Mouse (Mus musculus) MEL (cell line): ENCODE data around the gene Adamts14. TPM values are rescaled to one million over a fixed set of nuclear protein-coding genes. Genes with fewer than 3 reads are reported as not detected.

Experiments
- DNase-seq: peaks from one replicate; pipeline ENCODE4 v3.0.0; 2011; ENCODE audit warnings: low read depth, low spot score
- H3K27ac ChIP-seq: 2 replicates; pipeline ENCODE4 v1.5.1; 2012; ENCODE audit warnings: low read depth, mild to moderate bottlenecking, control low read depth, low read length, moderate library complexity; ENCODE audit not compliant: control insufficient read depth
- H3K27me3 ChIP-seq, 2 experiments: fragments of 150-350 bp in 1 of 2; sonication (generic) in 1 of 2; 2 replicates each; pipeline ENCODE4 v1.6.1; 2012; ENCODE audit warnings: low read length in 2 of 2, mild to moderate bottlenecking in 2 of 2, improper control_type of control experiment in 1 of 2, moderate library complexity in 1 of 2; ENCODE audit not compliant: insufficient read depth in 2 of 2, control insufficient read depth in 1 of 2
- H3K36me3 ChIP-seq, 2 experiments: 2 replicates each; pipeline ENCODE4 v1.6.1; 2012 to 2014; ENCODE audit warnings: low read length in 2 of 2, improper control_type of control experiment in 1 of 2, inconsistent platforms in 1 of 2, mild to moderate bottlenecking in 1 of 2; ENCODE audit not compliant: insufficient read depth in 2 of 2, control insufficient read depth in 1 of 2
- H3K4me1 ChIP-seq, 2 experiments: fragments of 150-350 bp in 1 of 2; sonication (generic) in 1 of 2; 2 replicates each; pipeline ENCODE4 v1.6.1; 2012; ENCODE audit warnings: low read length in 2 of 2, improper control_type of control experiment in 1 of 2, mild to moderate bottlenecking in 1 of 2; ENCODE audit not compliant: insufficient read depth in 2 of 2, control insufficient read depth in 1 of 2
- H3K4me3 ChIP-seq, 2 experiments: fragments of 150-350 bp in 1 of 2; sonication (generic) in 1 of 2; 2 replicates each; pipeline ENCODE4 v1.5.1; 2012; ENCODE audit warnings: low read depth in 2 of 2, low read length in 2 of 2, mild to moderate bottlenecking in 2 of 2, moderate library complexity in 2 of 2, control low read depth in 1 of 2, improper control_type of control experiment in 1 of 2; ENCODE audit not compliant: control insufficient read depth in 1 of 2, insufficient read depth in 1 of 2
- H3K79me2 ChIP-seq: 2 replicates; pipeline ENCODE4 v1.6.1; 2012; ENCODE audit warnings: mild to moderate bottlenecking, low read length, moderate library complexity; ENCODE audit not compliant: control insufficient read depth, poor library complexity, insufficient read depth
- H3K9ac ChIP-seq: 2 replicates; pipeline ENCODE4 v1.6.1; 2012; ENCODE audit warnings: low read depth, mild to moderate bottlenecking, control low read depth, low read length, moderate library complexity; ENCODE audit not compliant: control insufficient read depth, poor library complexity, severe bottlenecking
- H3K9me3 ChIP-seq: fragments of 150-350 bp; sonication (generic); replicated peaks from 2 replicates; pipeline ENCODE4 v1.6.1; 2012; ENCODE audit warnings: mild to moderate bottlenecking, low read length, improper control_type of control experiment, moderate library complexity; ENCODE audit not compliant: insufficient read depth
- CTCF ChIP-seq, 3 experiments: IDR thresholded peaks in 2 of 3; conservative IDR thresholded peaks in 1 of 3; 2 replicates each; pipeline ENCODE4 v1.5.1; 2011 to 2012; ENCODE audit warnings: low read length in 3 of 3, low read depth in 2 of 3, mild to moderate bottlenecking in 2 of 3, improper control_type of control experiment in 1 of 3, inconsistent platforms in 1 of 3, mixed read lengths in 1 of 3, moderate library complexity in 1 of 3; ENCODE audit not compliant: control insufficient read depth in 1 of 3, insufficient read depth in 1 of 3, poor library complexity in 1 of 3, severe bottlenecking in 1 of 3
- E2F4 ChIP-seq: IDR thresholded peaks from 2 replicates; pipeline ENCODE4 v1.6.1; 2011; ENCODE audit warnings: low read depth, low read length, improper control_type of control experiment, borderline replicate concordance
- EP300 ChIP-seq, 2 experiments: IDR thresholded peaks; 2 replicates each; pipeline ENCODE4 v1.6.1; 2011; ENCODE audit warnings: improper control_type of control experiment in 2 of 2, low read length in 2 of 2, low read depth in 1 of 2, mild to moderate bottlenecking in 1 of 2
- ETS1 ChIP-seq: IDR thresholded peaks from 2 replicates; pipeline ENCODE4 v1.6.1; 2012; ENCODE audit warnings: low read depth, mild to moderate bottlenecking, inconsistent platforms, low read length, improper control_type of control experiment, moderate library complexity
- GABPA ChIP-seq: IDR thresholded peaks from 2 replicates; pipeline ENCODE4 v1.6.1; 2012; ENCODE audit warnings: low read depth, mild to moderate bottlenecking, inconsistent platforms, low read length, improper control_type of control experiment, moderate library complexity
- MAFK ChIP-seq: IDR thresholded peaks from 2 replicates; pipeline ENCODE4 v1.6.1; 2011; ENCODE audit warnings: low read depth, mild to moderate bottlenecking, low read length, improper control_type of control experiment, borderline replicate concordance
- MAX ChIP-seq: IDR thresholded peaks from 2 replicates; pipeline ENCODE4 v1.6.1; 2011; ENCODE audit warnings: low read length, improper control_type of control experiment
- MAZ ChIP-seq: IDR thresholded peaks from 2 replicates; pipeline ENCODE4 v1.6.1; 2012; ENCODE audit warnings: low read depth, mild to moderate bottlenecking, inconsistent platforms, low read length, improper control_type of control experiment
- MEF2A ChIP-seq: IDR thresholded peaks from 2 replicates; pipeline ENCODE4 v1.6.1; 2014; ENCODE audit warnings: low read depth, mild to moderate bottlenecking, inconsistent platforms, low read length, improper control_type of control experiment; ENCODE audit not compliant: poor library complexity, insufficient replicate concordance, severe bottlenecking; ENCODE audit errors: extremely low read depth
- MYB ChIP-seq: IDR thresholded peaks from 2 replicates; pipeline ENCODE4 v1.6.1; 2011; ENCODE audit warnings: mild to moderate bottlenecking, low read depth, low read length, improper control_type of control experiment
- NELFE ChIP-seq: IDR thresholded peaks from 2 replicates; pipeline ENCODE4 v1.6.1; 2011; ENCODE audit warnings: low read depth, low read length, improper control_type of control experiment
- RAD21 ChIP-seq: IDR thresholded peaks from 2 replicates; pipeline ENCODE4 v1.6.1; 2011; ENCODE audit warnings: mild to moderate bottlenecking, low read depth, low read length, improper control_type of control experiment
- RCOR1 ChIP-seq: IDR thresholded peaks from 2 replicates; pipeline ENCODE4 v1.6.1; 2012; ENCODE audit warnings: low read depth, mild to moderate bottlenecking, inconsistent platforms, low read length, improper control_type of control experiment
- SIN3A ChIP-seq: IDR thresholded peaks from 2 replicates; pipeline ENCODE4 v1.6.1; 2012; ENCODE audit warnings: low read length, improper control_type of control experiment, inconsistent platforms
- TBP ChIP-seq: IDR thresholded peaks from 2 replicates; pipeline ENCODE4 v1.8.0; 2011; ENCODE audit warnings: low read depth, low read length, improper control_type of control experiment
- TCF12 ChIP-seq: IDR thresholded peaks from 2 replicates; pipeline ENCODE4 v1.6.1; 2014; ENCODE audit warnings: low read depth, mild to moderate bottlenecking, inconsistent platforms, low read length, improper control_type of control experiment, moderate library complexity
- USF2 ChIP-seq, 2 experiments: IDR thresholded peaks; 2 replicates each; pipeline ENCODE4 v1.6.1; 2011 to 2012; ENCODE audit warnings: improper control_type of control experiment in 2 of 2, low read length in 2 of 2, borderline replicate concordance in 1 of 2, inconsistent platforms in 1 of 2, low read depth in 1 of 2, mild to moderate bottlenecking in 1 of 2; ENCODE audit not compliant: insufficient read depth in 1 of 2
- ZKSCAN1 ChIP-seq: IDR thresholded peaks from 2 replicates; pipeline ENCODE4 v1.6.1; 2012; ENCODE audit warnings: low read depth, mild to moderate bottlenecking, inconsistent platforms, low read length, improper control_type of control experiment, moderate library complexity
- ZNF384 ChIP-seq: IDR thresholded peaks from 2 replicates; pipeline ENCODE4 v1.6.1; 2012; ENCODE audit warnings: low read depth, mild to moderate bottlenecking, inconsistent platforms, low read length, improper control_type of control experiment
- polyA plus RNA-seq, 2 experiments: library from polyadenylated mRNA; stranded (reverse) in 1 of 2; unstranded in 1 of 2; fragments of >175 nt in 1 of 2; fragments of >200 nt in 1 of 2; gene quantifications; 2 replicates each; pipeline versions ENCODE4 v1.2.1 to v1.2.4; 2012; ENCODE audit warnings: low replicate concordance in 2 of 2, low read depth in 1 of 2; ENCODE audit not compliant: insufficient read length in 2 of 2, insufficient read depth in 1 of 2, missing spikeins in 1 of 2
- total RNA-seq: library from RNA; depleted of rRNA; stranded (reverse); fragments of 300-350 nt; gene quantifications from 2 replicates; pipeline ENCODE4 v1.2.3, GENCODE M21; 2012

Gene Adamts14
- total and polyA plus RNA-seq, 3 experiments = not detected

DNA sequence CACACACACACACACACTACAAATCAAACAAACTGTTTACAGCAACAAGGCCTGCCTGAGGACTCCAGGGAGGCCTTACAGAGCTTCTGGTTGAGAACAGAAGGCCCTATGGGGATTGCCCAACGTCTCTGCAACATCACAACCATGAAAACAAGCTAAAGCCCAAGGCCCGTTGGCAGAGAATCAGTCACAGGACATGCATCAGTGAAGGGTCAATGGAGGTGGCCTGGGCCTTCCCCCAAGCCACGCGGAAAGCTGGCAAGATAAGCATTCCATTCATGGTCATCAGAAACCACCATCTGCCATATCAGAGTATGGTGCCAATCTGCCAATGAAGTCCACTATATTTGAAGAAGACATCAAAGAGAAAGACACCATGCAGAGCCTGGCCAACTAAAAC, 112.6 kb downstream of the Adamts14 start:
- no peak overlapping the region for H3K4me3 ChIP-seq
- H3K9ac ChIP-seq = no peak overlapping the region
- H3K36me3 ChIP-seq = no peaks in the 10 kb centered on the region
- H3K9me3 ChIP-seq = no peaks in the 10 kb centered on the region
- no peaks in the 10 kb centered on the region for H3K79me2 ChIP-seq
- TF ChIP-seq ZKSCAN1 (no peak), MAX (no peak), CTCF (IDR thresholded peaks at IDR 0.05 in 2 of 3, conservative IDR thresholded peaks at IDR 0.05 in 1 of 3; ENCODE audit: control insufficient read depth in 1 of 3, insufficient read depth in 1 of 3, low read depth in 2 of 3, low read length in 3 of 3, poor library complexity in 1 of 3, severe bottlenecking in 1 of 3) (no peak)
- peaks cover 0 to 1% of the 10 kb centered on the region in 2 experiments; a peak in 1 of 4 replicates for H3K4me1 ChIP-seq
- DNase-seq = no peak
- no peaks in the 10 kb centered on the region; a peak in 1 of 4 replicates for H3K27me3 ChIP-seq
- no peak overlapping the region for H3K27ac ChIP-seq

DNA sequence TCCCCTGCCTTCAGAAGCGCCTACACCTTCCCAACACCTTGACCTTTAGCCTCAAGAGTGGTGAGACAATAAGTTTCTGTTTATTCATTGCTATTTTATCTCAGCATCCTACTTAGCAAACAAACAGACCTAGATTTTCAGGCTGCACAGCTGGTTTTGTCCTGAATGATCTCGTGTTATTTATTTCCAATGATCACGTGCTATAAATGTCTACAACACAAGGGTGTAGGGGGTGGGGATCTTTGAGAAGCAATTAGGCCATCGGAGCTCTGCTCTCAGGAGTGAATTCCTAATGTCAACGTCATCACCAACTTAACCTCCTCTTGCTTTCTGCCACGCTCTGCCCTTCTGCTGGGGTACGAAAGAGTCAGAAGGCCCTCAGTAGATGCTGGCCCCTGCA, 113.1 kb downstream of the Adamts14 start:
- no peaks in the 10 kb centered on the region; a peak in 1 of 4 replicates for H3K27me3 ChIP-seq
- TF ChIP-seq MAFK (no peak), ETS1 (no peak), USF2 (IDR thresholded peaks at IDR 0.05; ENCODE audit: borderline replicate concordance in 1 of 2, insufficient read depth in 1 of 2, low read depth in 1 of 2, low read length in 2 of 2) (no peak)

DNA sequence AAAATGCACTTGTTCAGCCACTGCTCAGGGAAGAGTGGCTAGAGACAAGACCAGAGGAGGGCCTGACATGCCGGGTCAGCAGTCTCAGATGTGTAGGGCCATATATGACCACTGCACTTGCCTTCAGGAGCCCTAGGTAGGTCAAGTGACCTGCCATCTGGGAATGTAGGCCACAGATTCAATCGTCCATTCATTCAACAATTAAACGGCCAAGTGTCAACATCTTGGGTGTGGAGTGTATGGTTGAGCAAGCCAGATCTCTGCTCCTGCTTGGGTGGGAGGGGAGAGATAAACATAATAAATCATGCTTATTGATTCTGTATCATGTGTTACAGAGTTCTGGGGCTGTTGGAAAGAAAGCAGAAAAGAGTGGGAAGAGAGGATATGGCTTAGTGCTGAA, 114.6 kb downstream of the Adamts14 start:
- no peak for TF ChIP-seq MYB
- no peak for TF ChIP-seq MAZ
- H3K9ac ChIP-seq = no peak overlapping the region
- H3K36me3 ChIP-seq = peaks cover 0 to 5% of the 10 kb centered on the region in 2 experiments; a peak in 2 of 4 replicates
- no peaks in the 10 kb centered on the region for H3K9me3 ChIP-seq
- no peak overlapping the region for H3K27ac ChIP-seq
- no peaks in the 10 kb centered on the region; a peak in 1 of 4 replicates for H3K27me3 ChIP-seq
- DNase-seq = no peak
- no peaks in the 10 kb centered on the region for H3K79me2 ChIP-seq
- no peak overlapping the region for H3K4me3 ChIP-seq
- peaks cover 0 to 12% of the 10 kb centered on the region in 2 experiments for H3K4me1 ChIP-seq

More for the DNA sequence above, 113.1 kb downstream of the Adamts14 start:
- Histone ChIP-seq H3K79me2 (no peaks in the 10 kb centered on the region), H3K4me3 (no peak overlapping the region), H3K4me1 (peaks cover 0 to 7% of the 10 kb centered on the region in 2 experiments; a peak in 3 of 4 replicates), H3K27ac (no peak overlapping the region), H3K9me3 (no peaks in the 10 kb centered on the region), H3K9ac (no peak overlapping the region), H3K36me3 (peaks cover 0 to 2% of the 10 kb centered on the region in 2 experiments; a peak in 2 of 4 replicates)
- no peak for DNase-seq

DNA sequence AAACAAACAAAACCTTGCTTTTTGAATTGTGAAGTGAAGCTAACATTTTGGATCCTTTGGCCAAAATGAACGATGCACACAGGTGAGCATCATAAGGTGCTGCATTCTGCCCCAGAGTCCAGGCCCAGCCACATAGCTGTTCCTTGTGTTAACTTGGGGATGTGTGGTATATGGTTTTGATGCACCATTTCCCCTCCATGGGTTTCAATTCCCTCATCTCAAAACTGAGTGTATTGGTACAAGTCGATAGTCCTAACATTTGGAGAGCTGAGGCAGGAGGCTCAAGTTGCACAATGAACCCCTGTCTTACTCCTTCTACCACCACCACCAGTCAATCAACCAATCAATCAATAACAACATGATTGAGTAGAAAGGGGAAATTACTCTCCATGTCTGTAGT, 116.8 kb downstream of the Adamts14 start:
- Histone ChIP-seq H3K36me3 (peaks cover 0 to 8% of the 10 kb centered on the region in 2 experiments; a peak in 2 of 4 replicates), H3K9ac (no peak overlapping the region), H3K27me3 (no peaks in the 10 kb centered on the region; a peak in 1 of 4 replicates), H3K27ac (no peak overlapping the region), H3K4me1 (peaks cover 0 to 15% of the 10 kb centered on the region in 2 experiments), H3K9me3 (no peaks in the 10 kb centered on the region), H3K4me3 (no peak overlapping the region), H3K79me2 (no peaks in the 10 kb centered on the region)
- DNase-seq = no peak
- TF ChIP-seq EP300 (IDR thresholded peaks at IDR 0.05; ENCODE audit: low read depth in 1 of 2, low read length in 2 of 2) = no peak
- TF ChIP-seq TBP = no peak
- no peak for TF ChIP-seq CTCF (IDR thresholded peaks at IDR 0.05 in 2 of 3, conservative IDR thresholded peaks at IDR 0.05 in 1 of 3; ENCODE audit: control insufficient read depth in 1 of 3, insufficient read depth in 1 of 3, low read depth in 2 of 3, low read length in 3 of 3, poor library complexity in 1 of 3, severe bottlenecking in 1 of 3)
- TF ChIP-seq RCOR1 = no peak
- TF ChIP-seq E2F4 = no peak
- no peak for TF ChIP-seq MAZ
- no peak for TF ChIP-seq USF2 (IDR thresholded peaks at IDR 0.05; ENCODE audit: borderline replicate concordance in 1 of 2, insufficient read depth in 1 of 2, low read depth in 1 of 2, low read length in 2 of 2)
- TF ChIP-seq MYB = no peak
- TF ChIP-seq GABPA = no peak
- no peak for TF ChIP-seq ZNF384
- TF ChIP-seq MEF2A = no peak
- no peak for TF ChIP-seq SIN3A
- no peak for TF ChIP-seq TCF12
- no peak for TF ChIP-seq NELFE
- TF ChIP-seq RAD21 = no peak
